Mouse (Mus musculus) R1 (cell line): ENCODE results near the gene Trmt61a.

Experiments
- DNase-seq: peaks from one replicate; pipeline ENCODE4 v3.0.0-alpha.2; 2018; ENCODE audit warnings: low read depth, low spot score

Trmt61a gene

GRCm38 (mm10) chr12:111672176-111672575, 5.7 kb upstream of the Trmt61a start, which contains the start of gene Ckb:
TSS of gene Ckb (minus strand) at chr12:111672338.
- peak; percentile 93 for DNase-seq

DNA sequence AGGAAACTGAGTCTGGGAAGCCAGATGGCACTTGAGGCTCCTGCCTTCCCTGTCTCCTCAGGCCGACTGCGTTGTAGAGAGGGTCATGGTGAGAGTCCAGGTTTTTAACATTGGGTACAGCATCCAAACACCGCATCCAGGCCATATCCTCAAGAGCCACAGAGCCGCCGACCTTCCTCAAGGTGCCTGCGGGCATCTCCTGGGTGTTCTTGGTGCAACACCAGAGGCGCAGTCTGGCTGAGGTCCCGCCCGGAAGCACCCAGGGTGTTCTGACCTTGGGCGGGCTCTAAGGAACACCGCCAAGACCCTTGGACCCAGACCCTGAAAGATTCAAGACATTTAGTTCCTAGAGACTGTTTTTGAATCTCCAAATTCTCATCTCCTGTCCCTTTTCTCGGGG, 5.3 kb upstream of the Trmt61a start:
- DNase-seq = no peak

DNA sequence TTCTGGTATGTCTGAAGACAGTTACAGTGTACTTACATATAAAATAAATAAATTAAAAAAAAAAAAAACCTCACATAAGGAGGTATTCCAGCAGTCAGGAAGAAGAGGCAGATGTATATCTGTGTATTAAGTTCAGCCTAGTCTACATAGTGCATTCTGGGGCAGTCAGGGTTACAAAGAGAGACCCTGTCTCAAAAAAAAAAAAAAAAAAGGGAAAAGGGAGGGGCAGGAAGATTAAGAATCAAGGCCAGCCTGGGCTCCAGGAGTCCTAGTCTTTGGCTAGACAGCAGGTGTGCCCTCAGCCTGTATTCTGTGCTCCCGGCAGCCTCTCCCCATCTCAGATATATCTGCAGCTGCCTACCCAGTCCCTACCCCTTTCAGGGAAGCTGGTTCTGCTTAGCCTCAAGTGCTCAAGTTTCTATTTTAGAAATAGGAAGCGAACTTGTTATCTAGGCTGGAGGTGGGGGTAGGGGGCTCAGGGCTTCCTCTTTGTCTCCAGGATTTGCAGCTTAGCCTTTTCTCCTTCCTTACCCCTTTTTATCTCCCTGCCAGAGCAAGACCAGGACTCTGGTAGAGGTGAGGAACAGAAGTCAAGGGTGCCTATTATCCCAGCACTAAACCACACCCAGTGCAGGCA, 2.9 kb upstream of the Trmt61a start:
- no peak for DNase-seq

- no peak for DNase-seq
Observed at GRCm38 (mm10) chr12:111675797-111676580, 1.9 kb upstream of the Trmt61a start.

DNA sequence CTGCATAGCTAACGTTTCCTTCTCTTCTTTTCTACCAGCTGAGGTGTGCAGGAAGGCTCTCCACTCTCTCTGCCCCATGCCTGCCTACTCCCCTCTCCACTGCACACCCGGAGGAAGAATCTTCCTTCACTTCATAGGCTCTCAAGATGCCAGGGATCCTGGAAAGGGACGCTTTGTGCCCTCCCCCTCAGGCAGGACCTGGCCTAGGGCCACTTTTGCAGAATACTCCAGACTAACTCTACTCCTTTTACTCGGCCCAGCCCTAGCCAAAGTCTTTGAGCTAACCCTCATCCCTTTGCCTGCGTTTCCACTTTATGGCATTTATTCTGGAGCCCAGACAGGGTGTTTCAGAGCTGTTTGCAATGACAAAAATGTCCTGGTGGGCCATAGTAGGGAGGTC, 484 bp upstream of the Trmt61a start:
- no peak for DNase-seq

DNA sequence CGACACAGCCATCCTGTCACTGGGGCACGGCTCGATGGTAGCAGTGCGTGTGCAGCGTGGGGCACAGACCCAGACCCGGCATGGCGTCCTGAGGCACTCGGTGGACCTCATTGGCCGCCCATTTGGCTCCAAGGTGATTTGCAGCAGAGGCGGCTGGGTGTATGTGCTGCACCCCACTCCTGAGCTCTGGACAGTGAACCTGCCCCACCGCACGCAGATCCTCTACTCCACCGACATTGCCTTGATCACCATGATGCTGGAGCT, 697 bp downstream of the Trmt61a start:
- no peak for DNase-seq

- DNase-seq = peak; percentile 76
Observed at GRCm38 (mm10) chr12:111678997-111679396, 1.1 kb downstream of the Trmt61a start.

DNA sequence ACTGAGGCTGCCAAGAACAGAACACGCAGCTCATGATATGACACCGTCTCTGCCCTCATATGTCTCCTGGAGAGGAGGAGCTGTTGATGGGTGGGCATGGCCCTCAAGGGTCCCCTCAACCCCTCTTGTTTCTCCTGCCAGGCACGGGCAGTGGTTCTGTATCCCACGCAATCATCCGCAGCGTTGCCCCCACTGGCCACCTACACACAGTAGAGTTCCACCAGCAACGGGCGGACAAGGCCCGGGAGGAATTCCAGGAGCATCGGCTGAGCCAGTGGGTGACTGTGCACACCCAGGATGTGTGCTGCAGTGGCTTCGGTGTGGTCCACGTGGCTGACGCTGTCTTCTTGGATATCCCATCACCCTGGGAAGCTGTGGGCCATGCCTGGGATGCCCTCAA, 2.8 kb downstream of the Trmt61a start:
- no peak for DNase-seq

DNA sequence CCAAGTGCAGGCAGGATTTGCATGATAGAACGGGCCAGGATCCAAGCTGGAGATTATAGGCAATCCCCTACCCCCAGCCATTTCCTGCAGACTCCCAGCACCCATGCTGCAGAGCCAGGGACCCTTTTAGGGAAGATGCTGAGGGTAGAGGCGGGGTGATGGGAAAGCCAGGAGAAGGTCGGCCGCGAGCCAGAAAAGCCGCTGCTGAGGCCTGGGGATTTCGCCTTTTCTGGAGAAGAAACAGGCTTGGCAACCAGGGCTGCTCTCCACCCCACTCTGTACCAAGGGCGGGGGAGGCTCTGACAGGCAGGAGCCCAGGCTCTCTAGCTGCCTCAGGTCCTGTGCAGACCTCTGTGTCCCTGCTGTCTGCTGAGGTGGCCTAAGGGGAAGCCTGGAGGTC, 3.4 kb downstream of the Trmt61a start:
- no peak for DNase-seq

DNA sequence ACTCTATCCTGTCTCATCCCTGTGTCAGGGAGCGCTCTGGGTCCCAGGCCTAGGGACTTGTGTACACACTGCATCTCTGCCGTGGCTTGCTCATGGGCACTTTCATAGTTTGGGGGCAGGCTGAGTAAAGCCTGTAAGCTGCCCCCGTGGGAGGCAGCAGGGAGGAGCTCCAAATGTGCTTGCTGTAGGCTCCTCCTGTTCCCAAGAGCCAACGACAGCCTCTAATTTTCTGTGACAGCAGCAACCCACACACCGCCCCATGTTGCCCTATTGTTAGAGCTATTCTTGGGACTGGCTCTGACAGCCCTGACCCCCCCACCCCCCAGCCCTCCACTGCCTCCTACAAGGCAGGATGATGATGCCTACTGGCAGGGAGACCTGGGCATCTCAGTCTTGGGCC, 4.1 kb downstream of the Trmt61a start:
- no peak for DNase-seq

GRCm38 (mm10) chr12:111682806-111683205, 4.9 kb downstream of the Trmt61a start:
- DNase-seq = no peak

DNA sequence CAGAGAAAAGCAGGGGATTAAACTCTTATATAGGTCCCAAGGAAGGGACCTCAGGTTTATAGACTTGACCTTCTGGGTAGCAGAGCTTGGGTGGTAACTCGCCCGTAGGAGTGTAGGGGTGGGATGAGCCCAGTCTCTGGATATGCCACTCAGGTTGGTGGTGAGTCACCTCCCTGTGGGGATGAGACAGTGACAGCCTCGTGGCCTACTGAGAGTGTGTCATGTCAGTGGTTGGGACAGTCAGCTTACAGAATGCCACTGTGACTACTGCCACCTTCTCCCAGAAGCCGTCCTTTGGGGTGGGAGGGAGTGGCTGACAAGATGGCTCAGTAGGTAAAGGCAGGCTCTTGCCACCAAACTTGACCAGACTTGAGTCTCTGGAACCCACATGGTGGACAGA, 8.5 kb downstream of the Trmt61a start:
- no peak for DNase-seq

- DNase-seq = no peak
Observed at GRCm38 (mm10) chr12:111687350-111688068, 9.6 kb downstream of the Trmt61a start.

DNA sequence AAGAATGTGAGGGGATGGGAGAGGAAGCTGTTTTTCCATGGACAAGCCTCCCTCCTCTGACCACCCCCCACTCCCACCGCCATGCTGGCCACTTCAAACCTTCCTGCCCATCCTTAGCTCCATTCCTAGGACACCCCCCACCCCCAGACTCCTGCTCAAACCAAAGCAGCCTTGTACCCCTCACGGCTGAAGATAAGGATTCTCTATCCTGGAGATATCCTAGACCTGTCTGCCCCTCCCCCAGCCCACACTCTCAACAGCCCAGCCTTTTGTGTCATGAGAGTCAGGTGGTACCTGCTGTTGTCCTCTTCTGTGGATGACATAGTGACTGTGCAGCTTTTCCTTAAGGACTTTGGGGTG, 10.1 kb downstream of the Trmt61a start:
- no peak for DNase-seq

- no peak for DNase-seq
Observed at GRCm38 (mm10) chr12:111689426-111689825, 11.5 kb downstream of the Trmt61a start.

DNA sequence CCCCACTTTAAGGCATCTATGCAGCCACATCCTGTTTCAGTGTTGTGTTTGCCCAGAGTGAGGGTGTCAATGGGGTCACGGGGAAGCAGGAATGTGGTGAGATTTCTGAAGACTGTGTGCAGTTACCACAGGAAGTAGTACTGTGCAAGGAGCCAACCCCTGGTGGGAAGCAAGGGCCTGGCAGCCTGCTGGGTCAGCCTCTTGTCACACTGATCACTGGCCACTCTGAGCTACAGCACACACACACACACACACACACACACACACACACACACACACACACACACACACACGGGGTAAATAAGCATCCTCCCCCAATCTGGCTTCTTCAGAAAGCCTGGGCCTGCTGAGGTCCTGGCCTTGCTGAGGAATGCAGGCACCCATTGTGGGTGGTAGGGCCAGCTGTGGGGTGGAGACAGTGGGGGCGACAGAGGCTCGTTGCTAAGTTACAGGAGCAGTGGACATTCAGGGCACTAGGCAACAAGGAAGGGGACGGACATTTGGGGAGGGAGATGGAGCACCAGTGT, 13.5 kb downstream of the Trmt61a start:
- DNase-seq = no peak

- no peak for DNase-seq
Observed at GRCm38 (mm10) chr12:111692899-111693298, 15.0 kb downstream of the Trmt61a start.

DNA sequence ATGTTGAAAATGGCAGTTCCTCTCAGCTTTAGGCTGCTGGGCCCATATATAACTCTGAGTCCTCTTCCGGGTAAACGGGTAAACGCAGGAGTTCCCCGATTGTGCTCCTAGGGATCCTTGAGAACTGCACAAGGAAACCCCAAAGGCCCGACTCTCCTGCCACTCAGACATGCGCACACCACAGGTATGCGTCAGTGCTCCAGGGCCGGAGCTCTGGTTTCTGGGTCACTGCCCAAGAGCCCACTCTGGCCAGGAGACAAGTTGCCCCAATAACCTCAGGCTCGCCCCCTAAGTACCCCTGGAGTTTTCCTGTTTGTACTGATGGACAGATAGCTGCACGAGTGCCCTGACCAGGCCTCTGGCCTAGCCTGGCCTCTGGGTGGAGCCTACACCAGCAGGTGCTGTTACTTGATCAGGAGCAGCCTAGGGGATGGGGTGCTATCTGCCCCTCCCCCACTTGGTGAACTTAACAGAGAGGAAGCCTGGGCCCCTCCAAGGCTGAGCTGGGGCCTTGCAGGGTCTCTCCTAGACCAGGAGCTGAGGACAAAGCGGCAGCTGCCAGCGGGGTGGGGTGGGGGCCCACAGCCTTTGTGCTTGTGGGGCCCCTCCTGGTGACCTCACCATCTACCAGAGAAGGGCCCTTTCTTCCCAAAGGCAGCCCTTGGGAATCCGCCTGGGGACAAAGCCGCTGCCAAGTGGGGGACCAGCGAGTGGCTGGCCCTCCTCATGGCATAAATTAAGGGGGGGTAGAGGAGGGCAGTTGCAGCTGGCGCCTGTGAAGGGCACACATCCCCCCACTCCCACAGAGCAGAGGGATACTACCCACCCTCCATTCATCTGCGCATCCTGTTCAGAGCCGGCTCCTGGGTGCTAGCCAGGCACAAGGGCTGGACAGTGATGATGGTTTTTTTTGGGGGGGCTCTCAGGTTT, 15.7 kb downstream of the Trmt61a start:
- DNase-seq = no peak

DNA sequence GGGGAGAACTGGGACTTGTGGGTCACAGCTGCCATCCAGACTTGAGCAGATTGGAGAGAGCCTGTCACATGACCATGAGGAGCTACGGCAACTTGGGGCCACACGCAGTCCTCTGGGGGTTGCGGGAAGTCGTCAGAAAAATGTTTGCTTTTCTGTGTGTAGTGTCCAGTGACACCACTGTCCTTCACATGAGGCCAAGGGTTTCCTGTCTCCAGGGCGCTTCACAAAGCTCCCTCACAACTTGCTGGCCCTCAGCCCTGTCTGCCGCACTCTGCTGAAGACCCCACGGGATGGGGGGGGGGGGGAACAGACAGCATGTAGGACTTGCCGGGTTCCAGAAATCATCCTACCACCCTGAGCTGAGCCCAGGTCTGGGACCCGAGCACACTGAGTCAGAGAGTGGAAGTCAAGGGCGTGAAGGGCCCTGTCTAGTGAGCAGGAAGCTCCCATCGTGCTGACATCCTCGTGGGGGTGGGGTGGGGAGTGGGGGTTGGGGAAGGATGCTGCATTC, 16.4 kb downstream of the Trmt61a start:
- DNase-seq = no peak

DNA sequence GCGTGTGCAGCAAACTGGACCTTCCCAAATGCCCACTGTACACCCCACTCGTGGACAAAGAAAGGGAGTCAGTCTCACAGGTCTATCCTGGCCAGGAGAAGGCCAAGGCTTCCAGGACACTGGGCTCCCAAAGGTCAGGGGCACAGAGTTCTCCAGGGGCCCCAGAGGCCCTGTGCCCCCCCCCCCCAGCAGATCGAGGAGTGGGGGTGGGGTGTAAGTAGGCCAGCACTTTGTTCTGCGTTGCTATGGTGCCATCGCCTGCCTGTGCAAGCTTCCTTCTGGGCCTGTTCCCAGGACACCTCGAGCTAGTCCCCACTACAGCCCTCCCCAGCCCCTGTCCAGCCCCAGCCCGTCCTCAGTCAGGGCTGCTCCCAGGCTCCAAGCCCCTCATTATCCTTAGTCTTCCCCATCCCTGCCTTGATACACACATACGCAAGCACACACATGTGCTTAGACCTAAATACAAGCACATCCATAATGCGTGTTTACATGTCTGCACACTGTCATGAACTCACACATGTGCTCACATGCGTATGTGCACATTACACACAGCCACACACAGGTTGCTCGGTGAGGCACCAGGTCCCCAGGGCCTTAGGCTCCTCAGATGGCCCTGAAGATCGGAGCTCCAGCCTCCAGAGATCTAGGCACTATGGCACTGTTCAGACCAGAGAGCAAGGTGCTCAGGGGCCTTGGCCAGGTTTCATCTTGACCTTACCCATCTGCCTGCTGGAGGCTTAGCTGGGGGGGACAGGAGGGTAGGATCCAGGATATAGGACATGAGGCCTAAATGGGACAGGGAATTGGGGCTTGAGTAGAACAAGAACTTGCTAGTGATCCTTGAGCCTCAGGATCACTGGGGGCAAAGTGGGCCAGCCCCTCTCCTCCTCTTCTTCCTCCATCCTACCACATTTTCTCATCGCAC, 17.2 kb downstream of the Trmt61a start:
- no peak for DNase-seq
